28 mouse cellular contexts compared by ENCODE assay signal in the genomic region with DNA sequence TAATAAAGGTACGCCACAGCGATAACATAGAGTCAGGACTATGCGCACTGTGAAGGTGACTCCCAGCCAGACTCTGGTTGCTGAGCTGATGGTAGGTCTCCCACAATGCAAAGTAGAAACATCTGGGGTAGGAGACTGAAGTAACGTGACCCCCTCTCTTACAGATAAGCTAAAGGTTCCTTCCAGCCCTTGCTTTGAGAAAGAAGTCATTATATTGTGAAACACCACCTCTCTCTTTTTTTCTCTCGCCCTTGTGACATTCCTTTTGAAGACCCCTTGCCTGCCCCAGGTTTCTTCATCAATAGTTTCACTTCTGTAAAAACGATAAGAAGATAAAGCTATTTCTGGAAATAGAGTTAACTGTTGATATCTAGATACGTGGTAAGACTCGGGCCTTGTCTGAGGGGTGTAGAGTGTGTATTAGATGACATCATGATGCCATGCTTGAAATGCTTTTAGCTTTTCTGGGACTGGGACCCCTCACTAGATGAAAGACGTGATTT.
DNase-seq lines count a peak whose midpoint lies in the region; ATAC-seq and TF ChIP-seq lines count a peak whose summit lies in the region.
"Had no signal": no experiment of that assay in that cellular context is flagged by ENCODE, and none has a peak within 500 bp of the region (broad histone marks: within the 10 kb centered on the region; RNA-seq: fewer than 3 reads in every experiment).

No protein-coding gene starts in this region.

- no peaks in the 10 kb centered on the region for H3K36me3 ChIP-seq in liver, embryonic 11.5 days (ENCODE audit: control insufficient read depth, insufficient read depth, low read length)
- H3K36me3 ChIP-seq: heart, embryonic 15.5 days; hindbrain, embryonic 12.5 days; intestine, embryonic 15.5 days; neural tube, embryonic 13.5 days had no signal

- 0 out of 2 replicates have a peak, but pooled peaks have one; percentile 38 for ATAC-seq in liver, embryonic 11.5 days (replicated peaks; ENCODE audit: low FRiP score)
- ATAC-seq in megakaryocyte, adult 5-6 weeks (ENCODE audit: poor library complexity, severe bottlenecking), result peak; percentile 41
- ATAC-seq: forebrain, embryonic 14.5 days; hindbrain, postnatal 0 days; intestine, embryonic 15.5 days; midbrain, embryonic 13.5 days; Patski had no signal

- no peaks in the 10 kb centered on the region for H3K9me3 ChIP-seq in liver, embryonic 11.5 days (ENCODE audit: control insufficient read depth, low read length)
- H3K9me3 ChIP-seq: G1E; heart, embryonic 15.5 days; hindbrain, embryonic 12.5 days; intestine, embryonic 15.5 days; midbrain, embryonic 13.5 days; neural tube, embryonic 13.5 days had no signal

- no peak overlapping the region for H3K9ac ChIP-seq in liver, embryonic 11.5 days (ENCODE audit: low read depth, low read length)
- H3K9ac ChIP-seq: heart, embryonic 15.5 days; hindbrain, embryonic 12.5 days; intestine, embryonic 15.5 days; lung, embryonic 14.5 days; midbrain, embryonic 13.5 days; neural tube, embryonic 13.5 days had no signal

- H3K4me2 ChIP-seq in liver, embryonic 11.5 days, result no peak overlapping the region
- H3K4me2 ChIP-seq: heart, embryonic 15.5 days; hindbrain, embryonic 12.5 days; intestine, embryonic 15.5 days; lung, embryonic 14.5 days; midbrain, embryonic 13.5 days; neural tube, embryonic 13.5 days had no signal

- H3K27ac ChIP-seq in liver, embryonic 11.5 days (ENCODE audit: low read depth, low read length), result no peak overlapping the region
- peak overlapping the region; percentile 26; the same call in 1 of the 2 replicates for H3K27ac ChIP-seq in bone marrow, adult 2 months (ENCODE audit: control insufficient read depth, insufficient read depth, low read depth, low read length, poor library complexity)
- H3K27ac ChIP-seq in layer of hippocampus, adult 2 months, result no peak overlapping the region
- H3K27ac ChIP-seq: hindbrain, embryonic 12.5 days; hindbrain, postnatal 0 days; intestine, embryonic 15.5 days; kidney, postnatal 0 days; midbrain, embryonic 13.5 days; neural tube, embryonic 13.5 days had no signal

- no peaks in the 10 kb centered on the region for H3K27me3 ChIP-seq in liver, embryonic 11.5 days (replicated peaks; ENCODE audit: control insufficient read depth, insufficient read depth, low read length)
- H3K27me3 ChIP-seq: heart, embryonic 15.5 days; hindbrain, embryonic 12.5 days; intestine, embryonic 15.5 days; midbrain, embryonic 13.5 days; neural tube, embryonic 13.5 days; Patski had no signal

- 65% methylated on average over 9 of the region's 9 CpGs for WGBS in liver, embryonic 11.5 days
- 33% methylated on average over 9 of the region's 9 CpGs for WGBS in bone marrow, adult 2 months

- no peak for TF ChIP-seq CTCF in bone marrow, adult 2 months (IDR thresholded peaks at IDR 0.05; ENCODE audit: control insufficient read depth, insufficient read depth, low read length)
- no peak for TF ChIP-seq CTCF in layer of hippocampus, adult 2 months (conservative IDR thresholded peaks at IDR 0.05)

- peaks cover 25% of the 10 kb centered on the region for H3K4me1 ChIP-seq in liver, embryonic 11.5 days (replicated peaks; ENCODE audit: control insufficient read depth, insufficient read depth, low read length)
- H3K4me1 ChIP-seq in bone marrow, adult 2 months (ENCODE audit: control insufficient read depth, insufficient read depth, low read length), result peaks cover 11% of the 10 kb centered on the region
- H3K4me1 ChIP-seq: hindbrain, embryonic 12.5 days; intestine, embryonic 15.5 days; midbrain, embryonic 13.5 days; neural tube, embryonic 13.5 days had no signal

- DNase-seq in liver, embryonic 11.5 days (ENCODE audit: low spot score), result no peak
- DNase-seq in liver, result no peak
- DNase-seq in gastrocnemius, adult 8-10 months (ENCODE audit: low spot score in 2 of 2), result no peak
- no peak for DNase-seq in layer of hippocampus, adult 2 months (ENCODE audit: low spot score in 2 of 2)
- no peak for DNase-seq in layer of hippocampus, adult 9-11 months
- DNase-seq: adrenal gland, postnatal 14 days; cerebellum, adult 18-20 months; cerebellum, postnatal 14 days; gastrocnemius, postnatal 36 days; heart, postnatal 36 days; kidney, adult 2 months; kidney, postnatal 4 days; lung, embryonic 14.5 days; lung, postnatal 14 days; thymus, adult 2 months; thymus, postnatal 36 days had no signal

- TF ChIP-seq POLR2A in bone marrow, adult 2 months (IDR thresholded peaks at IDR 0.05; ENCODE audit: borderline replicate concordance, control insufficient read depth, low read depth, low read length), result no peak

- no peak overlapping the region for H3K4me3 ChIP-seq in liver, embryonic 11.5 days (ENCODE audit: low read depth, low read length)
- no peak overlapping the region for H3K4me3 ChIP-seq in bone marrow, adult 2 months (replicated peaks; ENCODE audit: control insufficient read depth, low read depth, low read length)
- no peak overlapping the region for H3K4me3 ChIP-seq in layer of hippocampus, adult 2 months
- H3K4me3 ChIP-seq: heart, embryonic 15.5 days; hindbrain, embryonic 12.5 days; intestine, embryonic 15.5 days; midbrain, embryonic 13.5 days; neural tube, embryonic 13.5 days had no signal
